In genomic region chr2:72980337-72981074, GRCm38 (mm10) we compare ENCODE assay signal across 8 mouse cellular contexts. TPM values are rescaled to one million over a fixed set of nuclear protein-coding genes. Genes with fewer than 3 reads are reported as not detected.
DNase-seq lines count a peak whose midpoint lies in the region; ATAC-seq lines count a peak whose summit lies in the region.

TSS of gene Sp3 (minus strand) at chr2:72980446.

- peak; percentile 93 for DNase-seq in c-Kit-negative CD71-positive TER-119-positive erythroid progenitor cells, embryonic 14.5 days (ENCODE audit: low read depth, low spot score)
- peak; percentile 93 for DNase-seq in fibroblast of lung, adult 2 months (ENCODE audit: low read depth)
- DNase-seq in kidney, postnatal 14 days, result peak; percentile 98
- peak; percentile 96 for DNase-seq in liver, embryonic 13.5 days
- DNase-seq in neural tube, embryonic 10.5 days (ENCODE audit: extremely low spot score, low spot score), result peak; percentile 97

- peaks cover 0 to 22% of the 10 kb centered on the region in 2 experiments; a peak in 2 of 4 replicates for H3K4me1 ChIP-seq in heart, embryonic 14.5 days (ENCODE audit: control insufficient read depth in 2 of 2, insufficient read depth in 2 of 2, low read length in 2 of 2)
- peaks cover 40% of the 10 kb centered on the region for H3K4me1 ChIP-seq in liver, embryonic 13.5 days (replicated peaks)
- peaks cover 14% of the 10 kb centered on the region for H3K4me1 ChIP-seq in stomach, embryonic 16.5 days (ENCODE audit: control insufficient read depth, insufficient read depth, low read length)

- peak within 1 kb of the TSS; percentile 98 to 100 for H3K27ac ChIP-seq in heart, embryonic 14.5 days (replicated peaks in 1 of 2; ENCODE audit: control insufficient read depth in 1 of 2, insufficient read depth in 1 of 2, low read depth in 2 of 2, low read length in 2 of 2)
- peak within 1 kb of the TSS; percentile 100 for H3K27ac ChIP-seq in liver, embryonic 13.5 days
- peak within 1 kb of the TSS; percentile 100 for H3K27ac ChIP-seq in stomach, embryonic 16.5 days (ENCODE audit: low read length)

- peaks cover 7% of the 10 kb centered on the region for H3K36me3 ChIP-seq in heart, embryonic 14.5 days (ENCODE audit: control insufficient read depth, insufficient read depth, low read length)
- peaks cover 6% of the 10 kb centered on the region for H3K36me3 ChIP-seq in liver, embryonic 13.5 days
- no peaks in the 10 kb centered on the region for H3K36me3 ChIP-seq in stomach, embryonic 16.5 days (ENCODE audit: control insufficient read depth, insufficient read depth, low read length)

- no peaks in the 10 kb centered on the region for H3K9me3 ChIP-seq in heart, embryonic 14.5 days (ENCODE audit: control insufficient read depth, low read length)
- H3K9me3 ChIP-seq in liver, embryonic 13.5 days (replicated peaks), result no peaks in the 10 kb centered on the region
- H3K9me3 ChIP-seq in stomach, embryonic 16.5 days (replicated peaks; ENCODE audit: control insufficient read depth, low read length), result no peaks in the 10 kb centered on the region

- peak within 1 kb of the TSS; percentile 87 for H3K9ac ChIP-seq in heart, embryonic 14.5 days (ENCODE audit: low read length)
- peak within 1 kb of the TSS; percentile 100 for H3K9ac ChIP-seq in liver, embryonic 13.5 days
- H3K9ac ChIP-seq in stomach, embryonic 16.5 days (ENCODE audit: low read length), result peak within 1 kb of the TSS; percentile 100

- ATAC-seq in CD4-positive, CD25-positive, alpha-beta regulatory T cell, adult 4 months, result peak; percentile 75
- ATAC-seq in heart, embryonic 14.5 days (ENCODE audit: insufficient number of reproducible peaks, insufficient read depth, low FRiP score, low read depth), result peak; percentile 85
- peak; percentile 81 for ATAC-seq in liver, embryonic 13.5 days (ENCODE audit: low read depth)
- ATAC-seq in stomach, embryonic 16.5 days (ENCODE audit: insufficient read depth, low FRiP score), result peak; percentile 87

- no peaks in the 10 kb centered on the region for H3K27me3 ChIP-seq in heart, embryonic 14.5 days (ENCODE audit: control insufficient read depth, insufficient read depth, low read length)
- no peaks in the 10 kb centered on the region for H3K27me3 ChIP-seq in liver, embryonic 13.5 days
- no peaks in the 10 kb centered on the region for H3K27me3 ChIP-seq in stomach, embryonic 16.5 days (ENCODE audit: control insufficient read depth, insufficient read depth, low read length)

- peak within 1 kb of the TSS; percentile 77 to 97 for H3K4me3 ChIP-seq in heart, embryonic 14.5 days (ENCODE audit: control insufficient read depth in 1 of 2, insufficient read depth in 1 of 2, low read depth in 1 of 2, low read length in 2 of 2)
- H3K4me3 ChIP-seq in liver, embryonic 13.5 days (replicated peaks), result peak within 1 kb of the TSS; percentile 100
- H3K4me3 ChIP-seq in stomach, embryonic 16.5 days (replicated peaks; ENCODE audit: low read length), result peak within 1 kb of the TSS; percentile 98

- WGBS in heart, embryonic 14.5 days, result under 1% methylated on average over 64 of the region's 64 CpGs
- under 1% methylated on average over 64 of the region's 64 CpGs for WGBS in liver, embryonic 13.5 days (ENCODE audit: insufficient replicate concordance)
- WGBS in stomach, embryonic 16.5 days, result under 1% methylated on average over 64 of the region's 64 CpGs

- peak within 1 kb of the TSS; percentile 90 for H3K4me2 ChIP-seq in heart, embryonic 14.5 days (ENCODE audit: low read length)
- peak within 1 kb of the TSS; percentile 77 for H3K4me2 ChIP-seq in liver, embryonic 13.5 days
- peak within 1 kb of the TSS; percentile 70 for H3K4me2 ChIP-seq in stomach, embryonic 16.5 days (ENCODE audit: low read depth, low read length)

RNA-seq across cellular contexts. Expression of gene Sp3, which starts in this region (rescaled TPM):
- polyA plus RNA-seq in CD4-positive, CD25-positive, alpha-beta regulatory T cell, adult 4 months (2017; shearing (Covaris generic)), result 10 to 100 TPM; 52.0 to 71.4 TPM
- 41.2 and 47.8 TPM in 2 replicates for polyA plus RNA-seq in heart, embryonic 14.5 days (2014; fragmentation: Nextera tagmentation; extraction: Ambion mirVana)
- 29.6 and 37.6 TPM in 2 replicates for polyA plus RNA-seq in liver, embryonic 13.5 days (2015; fragmentation: Nextera tagmentation; extraction: Ambion mirVana)
- polyA plus RNA-seq in stomach, embryonic 16.5 days (2015; fragmentation: Nextera tagmentation; extraction: Ambion mirVana), result 48.6 and 50.8 TPM in 2 replicates

Comparison
In these comparisons a context has a peak if more than half of its experiments do, and no peak if none do; other contexts are left out.
1. Peak in every context shown above with its lines: DNase-seq, ATAC-seq, H3K4me3 ChIP-seq and H3K27ac ChIP-seq.